Mouse (Mus musculus) gastrocnemius, postnatal 36 days (tissue): ENCODE results near the gene Cfap52. TPM values are rescaled to one million over a fixed set of nuclear protein-coding genes. Genes with fewer than 3 reads are reported as not detected.

ENCODE experiments used
- DNase-seq, 2 experiments: peaks; one replicate each; pipeline ENCODE4 v3.0.0; 2022
- intact Hi-C: fragments of 180-260 bp; cut with DNase I; formaldehyde crosslinking; loops from one replicate; pipeline ENCODE4 v1.15.1; 2025
- long read RNA-seq, 2 experiments: library from polyadenylated mRNA; stranded (forward); transcript quantifications; one replicate each; pipeline ENCODE4 v2.0.0; 2021
- total RNA-seq, 2 experiments: library from RNA; stranded (reverse); gene quantifications; 2 replicates each; pipeline ENCODE4 v1.2.3; 2021

Gene Cfap52
- total RNA-seq, result 1 to 10 TPM; 3.7 to 6.3 TPM
- long read RNA-seq, experiment 1, partial matches to known transcripts, result 6 of 6 reads
- long read RNA-seq, experiment 1, other reads (novel, unspliced or antisense), result 0 of 6 reads
- long read RNA-seq, experiment 2, partial matches to known transcripts, result 7 of 7 reads
- long read RNA-seq, experiment 2, other reads (novel, unspliced or antisense), result 0 of 7 reads

- peak; percentile 74 to 79 for DNase-seq
- intact Hi-C loops, result no loop called here
These were observed at the start of gene Cfap52 for GRCm38 (mm10) chr11:67965242-67965883. Cfap52 (minus strand) TSS chr11:67965651.

GRCm38 (mm10) chr11:68012207-68012606 is 46.8 kb upstream of the Cfap52 start:
- intact Hi-C loops, result no loop called here
- no peak for DNase-seq

GRCm38 (mm10) chr11:68009377-68009776 is 43.9 kb upstream of the Cfap52 start:
- intact Hi-C loops, result no loop called here
- no peak for DNase-seq

- DNase-seq, result no peak
- intact Hi-C loops, result no loop called here
These were observed 42.2 kb upstream of the Cfap52 start for GRCm38 (mm10) chr11:68007645-68008044.

- no peak for DNase-seq
- intact Hi-C loops, result no loop called here
These were observed 40.9 kb upstream of the Cfap52 start for GRCm38 (mm10) chr11:68006216-68006789.

GRCm38 (mm10) chr11:68004191-68004590 is 38.7 kb upstream of the Cfap52 start:
- peak; percentile 52 to 58 for DNase-seq
- intact Hi-C loops, result no loop called here

- no peak for DNase-seq
- intact Hi-C loops, result no loop called here
These were observed 34.2 kb upstream of the Cfap52 start for GRCm38 (mm10) chr11:67999629-68000028.

- intact Hi-C loops, result no loop called here
- no peak for DNase-seq
These were observed 33.5 kb upstream of the Cfap52 start for GRCm38 (mm10) chr11:67998905-67999304.

- intact Hi-C loops, result no loop called here
- DNase-seq, result no peak
These were observed 30.5 kb upstream of the Cfap52 start for GRCm38 (mm10) chr11:67995965-67996364.

- no peak for DNase-seq
- intact Hi-C loops, result no loop called here
These were observed 25.8 kb upstream of the Cfap52 start for GRCm38 (mm10) chr11:67991240-67991639.

GRCm38 (mm10) chr11:67983564-67983963 is 18.1 kb upstream of the Cfap52 start:
- DNase-seq, result no peak
- intact Hi-C loops, result no loop called here

GRCm38 (mm10) chr11:67975252-67975651 is 9.8 kb upstream of the Cfap52 start:
- DNase-seq, result no peak
- intact Hi-C loops, result no loop called here

- no peak for DNase-seq
- intact Hi-C loops, result no loop called here
These were observed 7.8 kb upstream of the Cfap52 start for GRCm38 (mm10) chr11:67973225-67973624.

GRCm38 (mm10) chr11:67972606-67973005 is 7.2 kb upstream of the Cfap52 start:
- intact Hi-C loops, result no loop called here

GRCm38 (mm10) chr11:67967831-67968230 is 2.4 kb upstream of the Cfap52 start:
- intact Hi-C loops, result no loop called here
- no peak for DNase-seq

More at GRCm38 (mm10) chr11:67972606-67973005, 7.2 kb upstream of the Cfap52 start:
- DNase-seq, result no peak

GRCm38 (mm10) chr11:67965905-67966878 is 741 bp upstream of the Cfap52 start, which contains the start of gene Stx8:
Stx8 (plus strand) TSS chr11:67966193.
- intact Hi-C loops, result no loop called here
- peak; percentile 95 for DNase-seq

GRCm38 (mm10) chr11:67964110-67964509 is 1.3 kb downstream of the Cfap52 start:
- intact Hi-C loops, result no loop called here
- no peak for DNase-seq

GRCm38 (mm10) chr11:67954413-67954812 is 11.0 kb downstream of the Cfap52 start:
- intact Hi-C loops, result no loop called here
- DNase-seq, result no peak

GRCm38 (mm10) chr11:67953604-67954003 is 11.8 kb downstream of the Cfap52 start:
- intact Hi-C loops, result no loop called here
- DNase-seq, result no peak

GRCm38 (mm10) chr11:67949475-67949874 is 16.0 kb downstream of the Cfap52 start:
- no peak for DNase-seq
- intact Hi-C loops, result no loop called here

GRCm38 (mm10) chr11:67948229-67948628 is 17.2 kb downstream of the Cfap52 start:
- DNase-seq, result no peak

More at GRCm38 (mm10) chr11:67948229-67948628, 17.2 kb downstream of the Cfap52 start:
- intact Hi-C loops, result no loop called here
